10 mouse cellular contexts compared by ENCODE assay signal in genomic region chr13:112416410-112417162, GRCm38 (mm10). TPM values are rescaled to one million over a fixed set of nuclear protein-coding genes. Genes with fewer than 3 reads are reported as not detected.
DNase-seq lines count a peak whose midpoint lies in the region; ATAC-seq and TF ChIP-seq lines count a peak whose summit lies in the region.
"Had no signal": no experiment of that assay in that cellular context is flagged by ENCODE, and none has a peak within 500 bp of the region (broad histone marks: within the 10 kb centered on the region; RNA-seq: fewer than 3 reads in every experiment).

No protein-coding gene starts in this region.

- H3K4me2 ChIP-seq in midbrain, embryonic 11.5 days: no peak overlapping the region
- H3K4me2 ChIP-seq in midbrain, postnatal 0 days (ENCODE audit: low read depth, low read length, poor library complexity, severe bottlenecking): no peak overlapping the region
- peak overlapping the region; percentile 14; the same call in 1 of the 2 replicates for H3K4me2 ChIP-seq in stomach, embryonic 15.5 days
- H3K4me2 ChIP-seq: midbrain, embryonic 12.5 days had no signal

- H3K4me1 ChIP-seq in midbrain, embryonic 11.5 days (ENCODE audit: control insufficient read depth, insufficient read depth, low read length): 0 out of 2 replicates have a peak, but pooled peaks cover 2% of the 10 kb centered on the region
- H3K4me1 ChIP-seq in midbrain, postnatal 0 days (ENCODE audit: insufficient read depth, low read length): no peaks in the 10 kb centered on the region
- H3K4me1 ChIP-seq in stomach, embryonic 15.5 days: peaks cover 3% of the 10 kb centered on the region

- no peaks in the 10 kb centered on the region for H3K9me3 ChIP-seq in midbrain, embryonic 11.5 days (ENCODE audit: control insufficient read depth, low read length)
- H3K9me3 ChIP-seq in midbrain, postnatal 0 days (ENCODE audit: low read length): no peaks in the 10 kb centered on the region
- H3K9me3 ChIP-seq in stomach, embryonic 15.5 days: no peaks in the 10 kb centered on the region
- H3K9me3 ChIP-seq: midbrain, embryonic 12.5 days had no signal

- DNase-seq in heart, adult 11 months: peak; percentile 79
- no peak for DNase-seq in heart, postnatal 25 days (ENCODE audit: low spot score)
- DNase-seq in midbrain, embryonic 11.5 days (ENCODE audit: low spot score, missing footprints): peak; percentile 89
- no peak for DNase-seq in midbrain, postnatal 0 days (ENCODE audit: low spot score)
- peak; percentile 71 for DNase-seq in induced T-regulatory cell, adult 2 months (ENCODE audit: low read depth)
- no peak for DNase-seq in spleen, postnatal 4 days (ENCODE audit: low spot score in 2 of 2)
- DNase-seq in retina, embryonic 14.5 days (ENCODE audit: low spot score): no peak
- DNase-seq: cerebellum, adult 18-20 months had no signal

- no peaks in the 10 kb centered on the region for H3K36me3 ChIP-seq in midbrain, embryonic 11.5 days (ENCODE audit: control insufficient read depth, insufficient read depth, low read length)
- H3K36me3 ChIP-seq in midbrain, postnatal 0 days (ENCODE audit: insufficient read depth, low read length): no peaks in the 10 kb centered on the region
- no peaks in the 10 kb centered on the region for H3K36me3 ChIP-seq in stomach, embryonic 15.5 days
- H3K36me3 ChIP-seq: midbrain, embryonic 12.5 days had no signal

- no peak for TF ChIP-seq CTCF in midbrain, postnatal 0 days (IDR thresholded peaks at IDR 0.05)

- intact Hi-C loops in heart, postnatal 25 days (cut with DNase I): no loop called here

- 24% methylated on average over 8 of the region's 8 CpGs for WGBS in midbrain, embryonic 11.5 days
- WGBS in midbrain, postnatal 0 days: 32% methylated on average over 8 of the region's 8 CpGs
- 12% methylated on average over 8 of the region's 8 CpGs for WGBS in stomach, embryonic 15.5 days

- H3K27ac ChIP-seq in midbrain, embryonic 11.5 days (ENCODE audit: low read depth, low read length): no peak overlapping the region
- H3K27ac ChIP-seq in midbrain, postnatal 0 days (ENCODE audit: low read depth, low read length): no peak overlapping the region
- H3K27ac ChIP-seq in stomach, embryonic 15.5 days: peak overlapping the region; percentile 52
- H3K27ac ChIP-seq: midbrain, embryonic 12.5 days had no signal

- H3K9ac ChIP-seq in midbrain, embryonic 11.5 days (ENCODE audit: low read length): no peak overlapping the region
- H3K9ac ChIP-seq in midbrain, postnatal 0 days (replicated peaks; ENCODE audit: low read length, poor library complexity, severe bottlenecking): no peak overlapping the region
- H3K9ac ChIP-seq in stomach, embryonic 15.5 days: no peak overlapping the region
- H3K9ac ChIP-seq: midbrain, embryonic 12.5 days had no signal

- no peak overlapping the region for H3K4me3 ChIP-seq in midbrain, embryonic 11.5 days (ENCODE audit: low read depth, low read length)
- H3K4me3 ChIP-seq in midbrain, postnatal 0 days (ENCODE audit: low read depth, low read length): no peak overlapping the region
- H3K4me3 ChIP-seq in stomach, embryonic 15.5 days (replicated peaks): no peak overlapping the region
- H3K4me3 ChIP-seq: midbrain, embryonic 12.5 days had no signal

- no peak for ATAC-seq in midbrain, embryonic 11.5 days (ENCODE audit: low FRiP score)
- no peak for ATAC-seq in midbrain, postnatal 0 days (ENCODE audit: low FRiP score)
- ATAC-seq in stomach, embryonic 15.5 days (ENCODE audit: insufficient read depth, low FRiP score, low read depth): no peak

- no peaks in the 10 kb centered on the region for H3K27me3 ChIP-seq in midbrain, embryonic 11.5 days (ENCODE audit: control insufficient read depth, insufficient read depth, low read length)
- H3K27me3 ChIP-seq in midbrain, postnatal 0 days (ENCODE audit: insufficient read depth, low read length): no peaks in the 10 kb centered on the region
- H3K27me3 ChIP-seq in stomach, embryonic 15.5 days (replicated peaks): no peaks in the 10 kb centered on the region
- H3K27me3 ChIP-seq: midbrain, embryonic 12.5 days had no signal

RNA-seq across cellular contexts. Expression of gene Il6st, which starts 47.3 kb away (rescaled TPM):
- total RNA-seq in heart, postnatal 25 days (2021): 100 to 1,000 TPM; 181 to 216 TPM
- 28.4 and 32.3 TPM in 2 replicates for polyA plus RNA-seq in midbrain, embryonic 11.5 days (2014; fragmentation: Nextera tagmentation; extraction: Ambion mirVana)
- total RNA-seq in midbrain, postnatal 0 days (2014; rRNA removed): 35.8 and 36.1 TPM in 2 replicates
- polyA plus RNA-seq in midbrain, postnatal 0 days (2015; fragmentation: Nextera tagmentation; extraction: Ambion mirVana): 19.6 and 20.5 TPM in 2 replicates
- polyA plus RNA-seq in stomach, embryonic 15.5 days (2015; fragmentation: Nextera tagmentation; extraction: Ambion mirVana): 37.4 and 39.0 TPM in 2 replicates

Comparison
In these comparisons a context has a peak if more than half of its experiments do, and no peak if none do; other contexts are left out.
1. DNase-seq: peak in heart, adult 11 months (single experiment), midbrain, embryonic 11.5 days (single experiment) and induced T-regulatory cell, adult 2 months (single experiment); none in heart, postnatal 25 days (single experiment), midbrain, postnatal 0 days (single experiment), spleen, postnatal 4 days (0 of 2) and retina, embryonic 14.5 days (single experiment).